Mouse (Mus musculus) left cerebral cortex, postnatal 25 days (tissue): ENCODE measurements around the gene Arfgap3. TPM values are rescaled to one million over a fixed set of nuclear protein-coding genes. Genes with fewer than 3 reads are reported as not detected.
"Not testable (repeated sequence)": the region's sequence is repeated elsewhere in the genome, so short reads cannot be mapped to it uniquely, and the experiment has no call there.

Source experiments
- DNase-seq, 2 experiments: peaks; one replicate each; pipeline ENCODE4 v3.0.0; 2022; ENCODE audit warnings: low spot score in 2 of 2, mixed read lengths in 1 of 2
- intact Hi-C: fragments of 180-260 bp; cut with DNase I; formaldehyde crosslinking; loops from one replicate; pipeline ENCODE4 v1.15.1; 2025
- total RNA-seq, 2 experiments: library from RNA; stranded (reverse); gene quantifications; 2 replicates each; pipeline ENCODE4 v1.2.3; 2021

Arfgap3 gene
- total RNA-seq = 10 to 100 TPM; 17.3 to 24.4 TPM

- intact Hi-C loops = no loop called here
- peak; percentile 94 to 96 for DNase-seq
Measured at GRCm38 (mm10) chr15:83349954-83350711, at the start of gene Arfgap3. Gene Arfgap3, minus strand, starts transcription at chr15:83350247.

GRCm38 (mm10) chr15:83392722-83393121 is 42.7 kb upstream of the Arfgap3 start:
- intact Hi-C loops = no loop called here
- no peak for DNase-seq

- no peak for DNase-seq
- intact Hi-C loops = no loop called here
Measured at GRCm38 (mm10) chr15:83387911-83388310, 37.9 kb upstream of the Arfgap3 start.

- intact Hi-C loops = loop anchor here (5.0 kb wide), 1 partner anchor 129 kb away; the partner anchor contains the start of gene Ttll1
- DNase-seq = peak in 1 of 2 experiments; percentile 37
Measured at GRCm38 (mm10) chr15:83383633-83384032, 33.6 kb upstream of the Arfgap3 start.

GRCm38 (mm10) chr15:83383136-83383535 is 33.1 kb upstream of the Arfgap3 start:
- no peak for DNase-seq
- intact Hi-C loops = loop anchor here (5.0 kb wide), 1 partner anchor 129 kb away; the partner anchor contains the start of gene Ttll1

GRCm38 (mm10) chr15:83382467-83382866 is 32.4 kb upstream of the Arfgap3 start:
- intact Hi-C loops = loop anchor here (5.0 kb wide), 1 partner anchor 130 kb away; the partner anchor contains the start of gene Ttll1
- no peak for DNase-seq

GRCm38 (mm10) chr15:83377153-83377552 is 27.1 kb upstream of the Arfgap3 start:
- intact Hi-C loops = no loop called here
- no peak for DNase-seq

GRCm38 (mm10) chr15:83375136-83375535 is 25.1 kb upstream of the Arfgap3 start:
- DNase-seq = peak; percentile 16 to 59
- intact Hi-C loops = no loop called here

- no peak for DNase-seq
- intact Hi-C loops = loop anchor here (5.0 kb wide), 1 partner anchor 167 kb away; no protein-coding TSS in a partner anchor
Measured at GRCm38 (mm10) chr15:83374076-83374475, 24.0 kb upstream of the Arfgap3 start.

- DNase-seq, intact Hi-C loops: not testable (repeated sequence)
Measured at GRCm38 (mm10) chr15:83368702-83369101, 18.7 kb upstream of the Arfgap3 start.

- no peak for DNase-seq
- intact Hi-C loops = no loop called here
Measured at GRCm38 (mm10) chr15:83368261-83368660, 18.2 kb upstream of the Arfgap3 start.

GRCm38 (mm10) chr15:83366933-83367552 is 17.0 kb upstream of the Arfgap3 start:
- DNase-seq = peak; percentile 57 to 59
- intact Hi-C loops = no loop called here

GRCm38 (mm10) chr15:83365697-83366096 is 15.7 kb upstream of the Arfgap3 start:
- intact Hi-C loops = no loop called here
- DNase-seq = no peak

- intact Hi-C loops = no loop called here
- DNase-seq = no peak
Measured at GRCm38 (mm10) chr15:83364194-83364593, 14.1 kb upstream of the Arfgap3 start.

GRCm38 (mm10) chr15:83362813-83363212 is 12.8 kb upstream of the Arfgap3 start:
- intact Hi-C loops = not testable (repeated sequence)

GRCm38 (mm10) chr15:83360899-83361298 is 10.9 kb upstream of the Arfgap3 start:
- DNase-seq, intact Hi-C loops: not testable (repeated sequence)

More at GRCm38 (mm10) chr15:83362813-83363212, 12.8 kb upstream of the Arfgap3 start:
- DNase-seq = not testable (repeated sequence)

- DNase-seq = peak in 1 of 2 experiments; percentile 43
- intact Hi-C loops = no loop called here
Measured at GRCm38 (mm10) chr15:83360140-83360539, 10.1 kb upstream of the Arfgap3 start.

- intact Hi-C loops = no loop called here
- DNase-seq = no peak
Measured at GRCm38 (mm10) chr15:83358476-83358875, 8.4 kb upstream of the Arfgap3 start.

- intact Hi-C loops = no loop called here
- no peak for DNase-seq
Measured at GRCm38 (mm10) chr15:83351546-83351945, 1.5 kb upstream of the Arfgap3 start.

GRCm38 (mm10) chr15:83350859-83351258 is 812 bp upstream of the Arfgap3 start:
- no peak for DNase-seq
- intact Hi-C loops = no loop called here
